In genomic region chr11:19941978-19942377, GRCm38 (mm10) we compare ENCODE assay signal across 33 mouse cellular contexts. TPM values are rescaled to one million over a fixed set of nuclear protein-coding genes. Genes with fewer than 3 reads are reported as not detected.
A peak's percentile ranks its signal among the peaks of the same experiment; 100 is the strongest.
DNase-seq lines count a peak whose midpoint lies in the region; ATAC-seq and TF ChIP-seq lines count a peak whose summit lies in the region.
"Had no signal": no experiment of that assay in that cellular context is flagged by ENCODE, and none has a peak within 500 bp of the region (broad histone marks: within the 10 kb centered on the region; RNA-seq: fewer than 3 reads in every experiment).

No protein-coding gene starts in this region.

- 52% methylated on average over 4 of the region's 4 CpGs for WGBS in intestine, embryonic 15.5 days
- 23% methylated on average over 4 of the region's 4 CpGs for WGBS in small intestine, adult 2 months
- 86% methylated on average over 4 of the region's 4 CpGs for WGBS in liver, embryonic 11.5 days

- no peak overlapping the region for H3K9ac ChIP-seq in intestine, embryonic 15.5 days
- H3K9ac ChIP-seq in liver, embryonic 11.5 days (ENCODE audit: low read depth, low read length) = no peak overlapping the region
- H3K9ac ChIP-seq: embryonic facial prominence, embryonic 12.5 days; heart, embryonic 15.5 days; limb, embryonic 15.5 days; liver, embryonic 14.5 days; midbrain, embryonic 15.5 days; neural tube, embryonic 15.5 days had no signal

- no peak overlapping the region for H3K4me3 ChIP-seq in gastrocnemius, adult 2 months
- H3K4me3 ChIP-seq in cortical plate, adult 2 months (ENCODE audit: insufficient read depth, low read length) = no peak overlapping the region
- no peak overlapping the region for H3K4me3 ChIP-seq in intestine, embryonic 15.5 days (replicated peaks)
- H3K4me3 ChIP-seq in small intestine, adult 2 months (ENCODE audit: low read depth, low read length) = no peak overlapping the region
- H3K4me3 ChIP-seq in liver, embryonic 11.5 days (ENCODE audit: low read depth, low read length) = no peak overlapping the region
- H3K4me3 ChIP-seq: embryonic facial prominence, embryonic 12.5 days; heart, embryonic 10.5 days; heart, embryonic 15.5 days; hindbrain, embryonic 12.5 days; limb, embryonic 15.5 days; midbrain, embryonic 10.5 days; midbrain, embryonic 15.5 days; neural tube, embryonic 15.5 days had no signal

- H3K27me3 ChIP-seq in intestine, embryonic 15.5 days (replicated peaks) = no peaks in the 10 kb centered on the region
- no peaks in the 10 kb centered on the region for H3K27me3 ChIP-seq in small intestine, adult 2 months (ENCODE audit: control insufficient read depth, insufficient read depth, low read length)
- H3K27me3 ChIP-seq in liver, embryonic 11.5 days (replicated peaks; ENCODE audit: control insufficient read depth, insufficient read depth, low read length) = no peaks in the 10 kb centered on the region
- H3K27me3 ChIP-seq: embryonic facial prominence, embryonic 12.5 days; heart, embryonic 15.5 days; hindbrain, embryonic 12.5 days; limb, embryonic 15.5 days; midbrain, embryonic 15.5 days; neural tube, embryonic 15.5 days had no signal

- H3K9me3 ChIP-seq in intestine, embryonic 15.5 days = no peaks in the 10 kb centered on the region
- no peaks in the 10 kb centered on the region for H3K9me3 ChIP-seq in liver, embryonic 11.5 days (ENCODE audit: control insufficient read depth, low read length)
- H3K9me3 ChIP-seq: embryonic facial prominence, embryonic 12.5 days; heart, embryonic 10.5 days; heart, embryonic 15.5 days; hindbrain, embryonic 12.5 days; limb, embryonic 15.5 days; midbrain, embryonic 10.5 days; midbrain, embryonic 15.5 days; neural tube, embryonic 15.5 days had no signal

- H3K4me1 ChIP-seq in cortical plate, adult 2 months (ENCODE audit: control insufficient read depth, insufficient read depth, low read length) = peaks cover 28% of the 10 kb centered on the region
- H3K4me1 ChIP-seq in intestine, embryonic 15.5 days (replicated peaks) = peaks cover 23% of the 10 kb centered on the region
- H3K4me1 ChIP-seq in small intestine, adult 2 months (ENCODE audit: control insufficient read depth, insufficient read depth, insufficient read length, low read length) = peaks cover 29% of the 10 kb centered on the region
- H3K4me1 ChIP-seq in liver, embryonic 11.5 days (replicated peaks; ENCODE audit: control insufficient read depth, insufficient read depth, low read length) = peaks cover 12% of the 10 kb centered on the region
- H3K4me1 ChIP-seq: embryonic facial prominence, embryonic 12.5 days; midbrain, embryonic 15.5 days had no signal

- peak; percentile 70 for ATAC-seq in intestine, embryonic 15.5 days
- ATAC-seq in liver, embryonic 11.5 days (replicated peaks; ENCODE audit: low FRiP score) = no peak
- ATAC-seq: CD4-positive, CD25-positive, alpha-beta regulatory T cell, adult 4 months; forebrain, embryonic 16.5 days; hindbrain, postnatal 0 days; midbrain, embryonic 15.5 days had no signal

- intact Hi-C loops in gastrocnemius, adult 2 months (cut with DNase I) = no loop called here

- H3K4me2 ChIP-seq in intestine, embryonic 15.5 days (replicated peaks) = 0 out of 2 replicates have a peak overlapping the region, but pooled peaks have one; percentile 30
- H3K4me2 ChIP-seq in liver, embryonic 11.5 days = no peak overlapping the region
- H3K4me2 ChIP-seq: embryonic facial prominence, embryonic 12.5 days; heart, embryonic 15.5 days; hindbrain, embryonic 12.5 days; limb, embryonic 15.5 days; midbrain, embryonic 15.5 days; neural tube, embryonic 15.5 days had no signal

- 0 out of 2 replicates have a peak, but pooled peaks cover 6% of the 10 kb centered on the region for H3K36me3 ChIP-seq in intestine, embryonic 15.5 days
- no peaks in the 10 kb centered on the region for H3K36me3 ChIP-seq in small intestine, adult 2 months (ENCODE audit: control insufficient read depth, insufficient read depth, low read length)
- H3K36me3 ChIP-seq in liver, embryonic 11.5 days (ENCODE audit: control insufficient read depth, insufficient read depth, low read length) = peaks cover 6% of the 10 kb centered on the region; the same call in 1 of the 2 replicates
- H3K36me3 ChIP-seq: heart, embryonic 15.5 days; hindbrain, embryonic 12.5 days; limb, embryonic 15.5 days; midbrain, embryonic 15.5 days; neural tube, embryonic 15.5 days had no signal

- no peak for TF ChIP-seq CTCF in gastrocnemius, adult 2 months (IDR thresholded peaks at IDR 0.05)
- TF ChIP-seq CTCF in cortical plate, adult 2 months (IDR thresholded peaks at IDR 0.05; ENCODE audit: extremely low read depth, insufficient read depth, low read length) = no peak
- TF ChIP-seq CTCF in small intestine, adult 2 months (IDR thresholded peaks at IDR 0.05; ENCODE audit: extremely low read depth, insufficient read length, insufficient replicate concordance, low read depth, low read length) = no peak

- DNase-seq in gastrocnemius, adult 2 months = peak; percentile 11
- DNase-seq in gastrocnemius, postnatal 25 days = no peak
- no peak for DNase-seq in right cerebral cortex, postnatal 25 days
- DNase-seq in liver, embryonic 11.5 days (ENCODE audit: low spot score) = no peak
- DNase-seq: adrenal gland, postnatal 25 days; cerebellum, adult 8-10 months; cerebellum, postnatal 36 days; embryo, embryonic 11 days; gastrocnemius, postnatal 10 days; heart, postnatal 36 days; kidney, adult 18-20 months; kidney, postnatal 4 days; layer of hippocampus, adult 9-11 months; lung, adult 2 months; lung, postnatal 14 days; thymus, adult 18-20 months; thymus, postnatal 25 days had no signal

- TF ChIP-seq POLR2A in cortical plate, adult 2 months (IDR thresholded peaks at IDR 0.05; ENCODE audit: extremely low read depth, insufficient read depth, low read length) = no peak
- TF ChIP-seq POLR2A in small intestine, adult 2 months (IDR thresholded peaks at IDR 0.05; ENCODE audit: low read depth, low read length) = no peak

- 0 out of 2 replicates have a peak overlapping the region, but pooled peaks have one; percentile 2 for H3K27ac ChIP-seq in gastrocnemius, adult 2 months
- 0 out of 2 replicates have a peak overlapping the region, but pooled peaks have one; percentile 19 for H3K27ac ChIP-seq in cortical plate, adult 2 months (ENCODE audit: insufficient read depth, low read length)
- H3K27ac ChIP-seq in intestine, embryonic 15.5 days = peak overlapping the region; percentile 82; the same call in 1 of the 2 replicates
- peak overlapping the region; percentile 79 for H3K27ac ChIP-seq in small intestine, adult 2 months (ENCODE audit: insufficient read depth, low read depth, low read length)
- H3K27ac ChIP-seq in liver, embryonic 11.5 days (ENCODE audit: low read depth, low read length) = no peak overlapping the region
- H3K27ac ChIP-seq: embryonic facial prominence, embryonic 12.5 days; heart, embryonic 10.5 days; heart, embryonic 15.5 days; hindbrain, embryonic 12.5 days; hindbrain, postnatal 0 days; kidney, postnatal 0 days; limb, embryonic 15.5 days; liver, embryonic 14.5 days; midbrain, embryonic 10.5 days; midbrain, embryonic 15.5 days; neural tube, embryonic 15.5 days had no signal

RNA-seq across cellular contexts. Expression of gene Spred2, which starts 17.8 kb away (rescaled TPM):
- total RNA-seq in gastrocnemius, adult 2 months (2021) = 1 to 10 TPM; 5.6 to 7.8 TPM
- total RNA-seq in gastrocnemius, postnatal 25 days (2021) = 1 to 10 TPM; 7.2 to 7.6 TPM
- polyA plus RNA-seq in cortical plate, adult 2 months (2012; rRNA removed) = 42.0 and 43.0 TPM in 2 replicates
- polyA plus RNA-seq in intestine, embryonic 15.5 days (2015; fragmentation: Nextera tagmentation; extraction: Ambion mirVana) = 6.8 and 7.1 TPM in 2 replicates
- polyA plus RNA-seq in small intestine, adult 2 months (2012; rRNA removed) = 8.2 and 21.2 TPM in 2 replicates
- polyA plus RNA-seq in liver, embryonic 11.5 days (2014; fragmentation: Nextera tagmentation; extraction: Ambion mirVana) = 4.8 and 5.0 TPM in 2 replicates
